Mouse (Mus musculus) spleen, adult 2 months (tissue): ENCODE results near the gene Washc4. TPM values are rescaled to one million over a fixed set of nuclear protein-coding genes. Genes with fewer than 3 reads are reported as not detected.

Source experiments
- DNase-seq, 2 experiments: peaks; one replicate each; pipeline versions ENCODE4 v3.0.0 to v3.0.0-alpha.2; 2012 to 2021; ENCODE audit warnings: low spot score in 2 of 2, low read depth in 1 of 2
- H3K27ac ChIP-seq: fragments of 200-500 bp; 2 replicates; pipeline ENCODE4 v1.5.1; 2012; ENCODE audit warnings: low read length, inconsistent platforms; ENCODE audit not compliant: insufficient read depth
- H3K27me3 ChIP-seq: fragments of 200-500 bp; 2 replicates; pipeline ENCODE4 v1.6.1; 2012; ENCODE audit warnings: mild to moderate bottlenecking, moderate library complexity, low read length, inconsistent platforms; ENCODE audit not compliant: control insufficient read depth, insufficient read depth
- H3K36me3 ChIP-seq: fragments of 200-500 bp; 2 replicates; pipeline ENCODE4 v1.6.1; 2012; ENCODE audit warnings: mild to moderate bottlenecking, low read length, inconsistent platforms; ENCODE audit not compliant: control insufficient read depth, insufficient read depth
- H3K4me1 ChIP-seq: fragments of 200-500 bp; 2 replicates; pipeline ENCODE4 v1.6.1; 2011; ENCODE audit warnings: inconsistent platforms; ENCODE audit not compliant: control insufficient read depth, insufficient read depth, insufficient read length
- H3K4me3 ChIP-seq: fragments of 200-500 bp; 2 replicates; pipeline ENCODE4 v1.5.1; 2011; ENCODE audit warnings: mild to moderate bottlenecking, inconsistent platforms; ENCODE audit not compliant: insufficient read depth, insufficient read length; ENCODE audit errors: extremely low read depth
- CTCF ChIP-seq: fragments of 200-500 bp; IDR thresholded peaks from 2 replicates; pipeline ENCODE4 v1.5.1; 2011; ENCODE audit warnings: mild to moderate bottlenecking, inconsistent platforms; ENCODE audit not compliant: insufficient read depth, insufficient read length, insufficient replicate concordance; ENCODE audit errors: extremely low read depth
- POLR2A ChIP-seq: fragments of 200-500 bp; IDR thresholded peaks from 2 replicates; pipeline ENCODE4 v1.6.1; 2011; ENCODE audit warnings: low read depth, low read length, inconsistent platforms
- WGBS: fragments of 180-500 bp; shearing (Covaris S2); methylation state at CpG from one replicate; pipeline ENCODE4 v1.1.7; 2018; 5-methylcytosine and 5-hydroxymethylcytosine counted together
- polyA plus RNA-seq: library from polyadenylated mRNA; depleted of rRNA; stranded (reverse); fragments of >200 nt; gene quantifications from 2 replicates; pipeline ENCODE4 v1.2.3, GENCODE M21; 2012; rRNA removed

Washc4 gene
- polyA plus RNA-seq, 1 experiment: 2.6 TPM

- 47% methylated on average over 16 of the region's 16 CpGs for WGBS
- TF ChIP-seq POLR2A: no peak
- no peak for TF ChIP-seq CTCF
- peaks cover 3% of the 10 kb centered on the region for H3K4me1 ChIP-seq
- H3K27ac ChIP-seq: peak overlapping the region; percentile 3; the same call in 1 of the 2 replicates
- DNase-seq: no peak
- H3K36me3 ChIP-seq: no peaks in the 10 kb centered on the region
- H3K27me3 ChIP-seq: 0 out of 2 replicates have a peak, but pooled peaks cover 3% of the 10 kb centered on the region
- no peak overlapping the region for H3K4me3 ChIP-seq
Measured at GRCm38 (mm10) chr10:83644865-83645715, 101.5 kb downstream of the Washc4 start.

GRCm38 (mm10) chr10:83645716-83645990 is 102.1 kb downstream of the Washc4 start:
- TF ChIP-seq POLR2A: no peak
- no peak for TF ChIP-seq CTCF
- no peaks in the 10 kb centered on the region for H3K36me3 ChIP-seq
- H3K27me3 ChIP-seq: 0 out of 2 replicates have a peak, but pooled peaks cover 3% of the 10 kb centered on the region
- 81% methylated on average over 3 of the region's 3 CpGs for WGBS
- no peak overlapping the region for H3K4me3 ChIP-seq
- DNase-seq: no peak
- H3K27ac ChIP-seq: no peak overlapping the region
- peaks cover 3% of the 10 kb centered on the region for H3K4me1 ChIP-seq

Other genes starting within 250 kb of the Washc4 start
- gene Slc41a2, start 205.9 kb upstream of the Washc4 start, polyA plus RNA-seq: 1.7 and 2.3 TPM in 2 replicates
- gene D10Wsu102e, start 183.5 kb upstream of the Washc4 start, polyA plus RNA-seq: 0.25 and 0.29 TPM in 2 replicates
- gene Aldh1l2, start 9.6 kb upstream of the Washc4 start, polyA plus RNA-seq: 0.28 and 0.53 TPM in 2 replicates
- gene Appl2, start 105.0 kb downstream of the Washc4 start, polyA plus RNA-seq: 11.7 and 12.6 TPM in 2 replicates
- gene 1500009L16Rik, start 179.1 kb downstream of the Washc4 start, polyA plus RNA-seq: 0.16 and 0.46 TPM in 2 replicates